Mouse (Mus musculus): ENCODE measurements around the gene Olfr427.
"Not testable (repeated sequence)": the region's sequence is repeated elsewhere in the genome, so short reads cannot be mapped to it uniquely, and the experiment has no call there.

The Olfr427 gene

DNA sequence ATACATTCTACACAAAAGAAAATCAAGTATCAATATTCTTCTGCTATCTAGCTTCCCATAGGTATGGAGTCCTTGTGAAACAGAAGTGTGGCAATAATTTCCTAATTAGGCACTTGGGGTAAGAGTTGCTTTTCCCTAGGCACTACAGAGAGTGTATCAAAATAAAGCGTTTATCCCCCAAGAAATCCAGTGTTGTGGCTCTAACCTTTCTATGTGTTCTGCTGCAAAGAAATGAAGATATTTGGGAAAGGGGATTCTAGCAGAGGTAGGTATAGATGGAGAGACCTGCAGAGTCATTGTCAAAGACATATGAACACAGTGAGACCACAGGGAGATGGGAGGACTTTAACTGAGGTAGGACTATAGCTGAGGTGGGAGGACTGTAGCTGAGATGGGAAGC lies at the start of gene Olfr427:
Gene Olfr427 (plus strand): TSS at position 301 of the 400 bp plus-strand sequence.
- DNase-seq: no peak

GRCm38 (mm10) chr1:174048227-174048626 lies 48.5 kb upstream of the Olfr427 start:
- DNase-seq: not testable (repeated sequence)

GRCm38 (mm10) chr1:174048893-174049292 lies 47.8 kb upstream of the Olfr427 start, which contains the start of gene Olfr432:
Gene Olfr432 (plus strand): TSS chr1:174049205.
- no peak for DNase-seq

GRCm38 (mm10) chr1:174049357-174049756 lies 47.3 kb upstream of the Olfr427 start:
- not testable (repeated sequence) for DNase-seq

- DNase-seq: no peak
Measured at GRCm38 (mm10) chr1:174050532-174050931, 46.2 kb upstream of the Olfr427 start.

GRCm38 (mm10) chr1:174051515-174051914 lies 45.2 kb upstream of the Olfr427 start:
- DNase-seq: no peak

DNA sequence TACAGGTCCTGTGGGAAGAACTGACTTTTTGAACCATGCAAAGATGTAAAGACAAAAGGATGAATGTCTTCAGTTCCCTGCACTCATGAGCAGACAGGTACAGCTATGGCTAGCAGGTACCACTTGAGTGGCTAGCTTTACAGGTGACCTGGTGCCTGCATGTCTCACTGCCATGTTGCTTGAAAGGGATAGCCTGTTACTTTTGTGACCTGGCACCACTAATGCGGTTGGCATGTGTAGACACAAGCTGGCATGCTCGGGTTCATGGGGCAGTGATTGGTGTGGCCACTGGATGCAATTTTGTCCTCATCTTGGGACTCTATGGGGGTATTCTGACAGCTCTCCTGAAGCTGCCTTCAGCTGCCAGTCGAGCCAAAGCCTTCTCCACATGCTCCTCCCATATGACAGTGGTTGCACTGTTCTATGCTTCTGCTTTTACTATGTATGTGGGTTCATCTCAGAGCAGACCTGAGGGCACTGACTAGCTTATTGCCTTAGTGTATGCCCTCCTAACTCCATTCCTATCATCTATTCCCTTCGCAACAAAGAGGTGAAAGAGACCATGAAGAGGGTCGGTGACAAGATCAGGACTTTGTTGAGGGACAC lies 44.7 kb upstream of the Olfr427 start:
- no peak for DNase-seq

GRCm38 (mm10) chr1:174052981-174053380 lies 43.7 kb upstream of the Olfr427 start:
- DNase-seq: no peak

DNA sequence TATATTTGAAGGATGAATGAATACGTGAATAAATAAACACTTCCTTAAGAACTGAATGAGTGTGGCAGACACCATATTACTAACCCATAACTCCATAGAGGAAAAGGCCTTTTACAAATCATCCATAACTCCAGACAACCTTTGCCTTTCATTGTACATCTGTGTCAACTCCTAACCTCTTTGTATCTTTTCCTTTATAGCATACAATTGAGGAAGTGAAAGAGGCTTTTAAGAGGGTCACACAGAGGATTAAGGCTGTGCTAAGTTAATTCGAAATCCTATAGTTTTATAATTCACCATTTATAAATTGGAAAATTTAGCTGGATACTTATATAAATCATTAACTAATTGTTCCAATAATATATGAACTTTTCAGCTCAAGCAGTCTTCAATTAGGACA lies 41.4 kb upstream of the Olfr427 start:
- DNase-seq: no peak

DNA sequence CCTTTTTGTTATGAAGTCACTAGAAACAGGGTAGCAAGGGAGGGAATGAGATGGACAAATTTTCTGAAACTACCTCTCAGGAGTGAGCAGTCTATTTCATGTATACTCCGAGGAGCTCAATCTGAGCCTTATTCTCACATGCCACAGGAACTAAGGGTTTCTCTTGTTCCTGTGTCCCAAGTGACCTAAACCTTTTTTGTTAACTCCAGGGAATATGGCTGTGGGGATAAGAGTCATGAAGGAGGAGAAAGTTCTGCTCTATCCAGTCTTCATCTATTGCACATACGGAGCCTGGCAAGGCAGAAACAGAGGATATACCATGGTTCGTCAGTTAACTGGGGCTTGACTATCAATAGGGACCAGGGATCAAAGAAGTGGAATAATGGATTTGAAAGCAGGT lies 30.4 kb upstream of the Olfr427 start, which contains the start of gene Olfr430:
Gene Olfr430 (plus strand): TSS at position 301 of the 400 bp plus-strand sequence.
- DNase-seq: no peak

- DNase-seq: no peak
Measured at GRCm38 (mm10) chr1:174084031-174084430, 12.7 kb upstream of the Olfr427 start, which contains the start of gene Olfr429. Gene Olfr429 (plus strand): TSS chr1:174084331.

DNA sequence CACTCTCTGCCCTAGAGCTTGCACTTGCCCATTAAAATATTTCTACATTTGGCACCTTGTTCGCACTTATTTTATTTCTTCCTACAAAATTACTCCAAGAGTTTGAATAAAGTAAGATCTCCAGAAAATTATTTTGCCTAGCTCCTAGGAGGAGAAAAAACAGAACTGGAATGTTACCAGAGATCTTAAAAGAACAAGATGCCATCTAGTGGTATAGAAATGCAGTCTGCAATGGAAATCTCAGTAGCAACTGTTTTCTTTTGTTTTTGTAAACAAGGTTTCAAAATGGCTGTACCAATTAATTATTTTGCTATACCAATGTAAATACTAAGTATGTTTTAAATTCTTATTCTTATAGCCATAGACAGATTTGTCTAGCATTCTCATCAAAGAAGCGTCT lies 7.0 kb downstream of the Olfr427 start:
- no peak for DNase-seq

- no peak for DNase-seq
Measured at GRCm38 (mm10) chr1:174121062-174121461, 24.4 kb downstream of the Olfr427 start, which contains the start of gene Olfr231. Gene Olfr231 (minus strand): TSS chr1:174121162.

- no peak for DNase-seq
Measured at GRCm38 (mm10) chr1:174131217-174131616, 34.5 kb downstream of the Olfr427 start, which contains the start of gene Olfr424. Gene Olfr424 (plus strand): TSS chr1:174131517.

DNA sequence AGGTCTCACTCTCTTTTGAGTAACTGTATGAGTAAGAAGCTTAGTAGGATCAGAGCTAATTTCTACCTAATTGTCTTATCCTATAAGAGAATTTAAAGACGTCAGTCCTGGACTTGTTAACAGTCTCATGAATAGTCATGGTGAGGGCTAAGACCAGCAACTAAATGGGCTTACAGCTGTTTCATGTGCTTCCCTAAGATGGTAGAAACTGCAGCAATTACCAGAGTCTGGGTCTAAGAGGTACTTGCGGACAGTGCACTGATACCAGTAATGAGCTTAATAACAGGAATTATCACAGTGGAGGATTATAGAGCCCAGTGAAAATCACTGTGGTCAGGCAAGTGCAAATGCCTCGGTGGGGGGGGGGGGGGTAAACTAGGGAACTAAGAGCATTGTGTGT lies 35.3 kb downstream of the Olfr427 start:
- DNase-seq: no peak

DNA sequence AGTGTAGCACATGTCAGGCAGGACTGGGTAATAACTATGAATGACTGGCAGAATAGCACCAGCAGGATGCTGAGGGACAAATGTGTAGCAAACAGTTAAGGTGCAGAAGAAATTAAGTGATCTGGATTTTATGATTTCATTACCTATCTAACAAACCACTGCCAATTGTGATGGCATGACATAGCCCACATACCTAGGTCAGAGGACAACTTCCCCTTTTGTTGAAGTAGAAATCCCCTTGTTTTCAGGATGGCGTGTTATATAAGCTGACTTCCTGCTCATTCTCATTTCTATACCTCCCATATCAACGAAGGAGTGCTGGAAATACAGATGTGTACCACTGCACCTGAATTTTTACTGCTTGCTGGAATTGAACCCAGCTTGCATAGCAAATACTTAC lies 44.7 kb downstream of the Olfr427 start:
- no peak for DNase-seq

DNA sequence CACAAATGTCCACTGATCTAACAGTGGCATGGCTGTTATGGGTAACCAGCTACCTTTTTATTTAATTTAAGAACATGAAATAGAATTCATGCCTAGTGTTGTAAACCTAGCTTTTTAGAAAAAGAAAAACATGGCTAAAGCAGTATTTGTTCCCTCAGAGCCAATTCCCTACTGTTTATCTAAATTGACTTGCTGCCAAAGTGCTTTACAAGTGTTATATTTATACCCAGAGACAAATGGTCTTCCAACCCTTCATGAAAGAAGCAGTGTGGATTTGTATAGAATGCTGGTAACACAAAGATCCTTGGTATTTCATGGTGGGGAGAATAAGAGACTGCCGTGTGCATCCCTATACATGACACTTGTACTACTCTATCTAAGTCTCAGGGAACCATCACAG lies 50.0 kb downstream of the Olfr427 start:
- DNase-seq: no peak

DNA sequence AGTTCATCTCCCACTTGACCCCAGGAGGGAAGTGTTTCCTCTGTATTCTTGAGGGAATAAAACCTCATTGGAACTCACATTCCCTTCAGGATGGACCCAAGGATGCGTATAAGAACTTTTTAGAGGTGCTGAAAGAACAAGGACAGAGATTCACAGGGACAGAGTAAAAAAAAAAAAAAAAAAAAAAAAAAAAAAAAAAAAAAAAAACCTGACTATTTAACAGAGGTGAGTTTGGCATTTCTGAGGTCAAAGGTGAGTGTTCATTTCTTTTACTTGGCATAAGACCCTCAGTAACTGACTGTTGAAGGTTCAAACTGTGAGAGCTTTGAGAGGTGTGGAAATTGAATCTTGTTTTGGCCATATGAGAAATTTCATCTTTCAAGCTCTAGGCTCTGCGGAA lies 52.6 kb downstream of the Olfr427 start:
- DNase-seq: no peak

Measured in right cerebral cortex, postnatal 25 days (tissue).